10 mouse cellular contexts compared by ENCODE assay signal in the genomic region with DNA sequence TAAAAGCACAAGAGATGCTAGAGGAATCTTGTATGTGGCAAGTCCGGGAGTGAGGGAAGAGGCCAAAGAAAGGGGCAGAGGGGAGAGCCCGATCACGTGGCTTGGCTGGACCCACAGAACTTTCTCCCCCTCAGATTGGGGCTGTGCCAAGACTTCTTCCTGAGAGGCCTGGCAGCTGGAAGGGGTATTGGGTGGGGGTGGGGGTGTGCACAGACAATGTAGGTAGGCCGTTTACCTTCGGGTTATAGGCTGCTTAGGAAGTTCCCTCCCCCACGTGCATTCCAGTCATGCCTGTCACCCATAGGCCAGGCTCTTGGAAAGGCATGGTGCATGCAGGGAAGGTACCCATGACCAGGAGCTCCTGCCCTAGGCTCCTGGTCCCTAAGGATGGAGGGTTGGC. TPM values are rescaled to one million over a fixed set of nuclear protein-coding genes. Genes with fewer than 3 reads are reported as not detected.
DNase-seq lines count a peak whose midpoint lies in the region; ATAC-seq and TF ChIP-seq lines count a peak whose summit lies in the region.
"Had no signal": no experiment of that assay in that cellular context is flagged by ENCODE, and none has a peak within 500 bp of the region (broad histone marks: within the 10 kb centered on the region; RNA-seq: fewer than 3 reads in every experiment).

No protein-coding gene starts in this region.

- no peaks in the 10 kb centered on the region for H3K9me3 ChIP-seq in hindbrain, embryonic 13.5 days
- no peaks in the 10 kb centered on the region for H3K9me3 ChIP-seq in hindbrain, embryonic 16.5 days (ENCODE audit: control insufficient read depth, low read length)
- no peaks in the 10 kb centered on the region for H3K9me3 ChIP-seq in lung, embryonic 16.5 days (ENCODE audit: control insufficient read depth, low read length)

- H3K4me1 ChIP-seq in hindbrain, embryonic 13.5 days (replicated peaks), result peaks cover 30% of the 10 kb centered on the region
- peaks cover 11% of the 10 kb centered on the region for H3K4me1 ChIP-seq in hindbrain, embryonic 16.5 days (ENCODE audit: control insufficient read depth, insufficient read depth, low read depth, low read length)
- peaks cover 18% of the 10 kb centered on the region for H3K4me1 ChIP-seq in kidney, adult 2 months (ENCODE audit: control insufficient read depth, insufficient read depth, low read length)
- H3K4me1 ChIP-seq in lung, embryonic 16.5 days (replicated peaks; ENCODE audit: control insufficient read depth, insufficient read depth, low read length), result peaks cover 50% of the 10 kb centered on the region

- WGBS in hindbrain, embryonic 13.5 days, result 67% methylated on average over 6 of the region's 6 CpGs
- WGBS in hindbrain, embryonic 16.5 days, result 40% methylated on average over 6 of the region's 6 CpGs
- 7% methylated on average over 6 of the region's 6 CpGs for WGBS in kidney, adult 2 months
- 6% methylated on average over 6 of the region's 6 CpGs for WGBS in lung, embryonic 16.5 days

- no peak overlapping the region for H3K27ac ChIP-seq in hindbrain, embryonic 13.5 days
- no peak overlapping the region for H3K27ac ChIP-seq in hindbrain, embryonic 16.5 days (ENCODE audit: low read depth, low read length)
- H3K27ac ChIP-seq in kidney, adult 2 months (ENCODE audit: insufficient read depth, low read depth, low read length), result no peak overlapping the region
- H3K27ac ChIP-seq in lung, embryonic 16.5 days (ENCODE audit: low read length), result peak overlapping the region; percentile 82

- DNase-seq in adipocyte (ENCODE audit: low spot score), result peak; percentile 48
- peak; percentile 76 for DNase-seq in kidney, adult 2 months
- no peak for DNase-seq in gastrocnemius, adult 18-20 months (ENCODE audit: low spot score)
- DNase-seq in right cerebral cortex, postnatal 25 days, result no peak
- DNase-seq in layer of hippocampus, postnatal 14 days (ENCODE audit: low spot score in 2 of 2), result no peak
- DNase-seq: adrenal gland, postnatal 36 days had no signal

- ATAC-seq in hindbrain, embryonic 13.5 days (ENCODE audit: low FRiP score), result no peak
- no peak for ATAC-seq in hindbrain, embryonic 16.5 days
- ATAC-seq in lung, embryonic 16.5 days (ENCODE audit: low read depth), result peak; percentile 51

- TF ChIP-seq CTCF in kidney, adult 2 months (conservative IDR thresholded peaks at IDR 0.05; ENCODE audit: insufficient read depth, insufficient read length, low read depth, low read length), result no peak

- H3K4me2 ChIP-seq in hindbrain, embryonic 13.5 days, result no peak overlapping the region
- no peak overlapping the region for H3K4me2 ChIP-seq in hindbrain, embryonic 16.5 days (ENCODE audit: low read length)
- no peak overlapping the region for H3K4me2 ChIP-seq in lung, embryonic 16.5 days (ENCODE audit: low read depth, low read length)

- TF ChIP-seq POLR2A in kidney, adult 2 months (IDR thresholded peaks at IDR 0.05; ENCODE audit: low read depth, low read length), result no peak

- H3K4me3 ChIP-seq in hindbrain, embryonic 13.5 days, result no peak overlapping the region
- H3K4me3 ChIP-seq in hindbrain, embryonic 16.5 days (ENCODE audit: low read length), result no peak overlapping the region
- H3K4me3 ChIP-seq in kidney, adult 2 months (ENCODE audit: insufficient read depth, low read depth, low read length), result no peak overlapping the region
- no peak overlapping the region for H3K4me3 ChIP-seq in lung, embryonic 16.5 days (ENCODE audit: low read length)

- peaks cover 27% of the 10 kb centered on the region for H3K27me3 ChIP-seq in hindbrain, embryonic 13.5 days
- 0 out of 2 replicates have a peak, but pooled peaks cover 5% of the 10 kb centered on the region for H3K27me3 ChIP-seq in hindbrain, embryonic 16.5 days (replicated peaks; ENCODE audit: control insufficient read depth, insufficient read depth, low read length)
- H3K27me3 ChIP-seq in kidney, adult 2 months (replicated peaks; ENCODE audit: control insufficient read depth, insufficient read depth, low read length), result no peaks in the 10 kb centered on the region
- H3K27me3 ChIP-seq in lung, embryonic 16.5 days (ENCODE audit: control insufficient read depth, insufficient read depth, low read depth, low read length), result no peaks in the 10 kb centered on the region
- H3K27me3 ChIP-seq: CH12.LX had no signal

- H3K36me3 ChIP-seq in hindbrain, embryonic 13.5 days, result peaks cover 41% of the 10 kb centered on the region
- H3K36me3 ChIP-seq in hindbrain, embryonic 16.5 days (ENCODE audit: control insufficient read depth, insufficient read depth, low read length), result peaks cover 20% of the 10 kb centered on the region
- H3K36me3 ChIP-seq in kidney, adult 2 months (ENCODE audit: control insufficient read depth, insufficient read depth, low read length), result no peaks in the 10 kb centered on the region
- peaks cover 18% of the 10 kb centered on the region for H3K36me3 ChIP-seq in lung, embryonic 16.5 days (ENCODE audit: control insufficient read depth, insufficient read depth, low read length)

- H3K9ac ChIP-seq in hindbrain, embryonic 13.5 days, result 0 out of 2 replicates have a peak overlapping the region, but pooled peaks have one; percentile 43
- H3K9ac ChIP-seq in hindbrain, embryonic 16.5 days (ENCODE audit: low read depth, low read length), result no peak overlapping the region
- 0 out of 2 replicates have a peak overlapping the region, but pooled peaks have one; percentile 3 for H3K9ac ChIP-seq in lung, embryonic 16.5 days (ENCODE audit: low read length)

RNA-seq across cellular contexts. Expression of a gene that starts 13.5 kb away (rescaled TPM):
- 0.83 and 0.84 TPM in 2 replicates for polyA plus RNA-seq in hindbrain, embryonic 13.5 days (2015; fragmentation: Nextera tagmentation; extraction: Ambion mirVana)
- polyA plus RNA-seq in hindbrain, embryonic 16.5 days (2015; fragmentation: Nextera tagmentation; extraction: Ambion mirVana), result 1.1 and 1.2 TPM in 2 replicates
- polyA plus RNA-seq in kidney, adult 2 months (2012; rRNA removed), result 1.2 and 1.3 TPM in 2 replicates
- polyA plus RNA-seq in lung, embryonic 16.5 days (2015; fragmentation: Nextera tagmentation; extraction: Ambion mirVana), result 5.2 and 6.5 TPM in 2 replicates
- total RNA-seq in gastrocnemius, adult 18-20 months (2021), result 10 to 100 TPM in 1 of 2 experiments, 1 to 10 TPM in 1; 6.6 to 10.1 TPM
- total RNA-seq in layer of hippocampus, postnatal 14 days (2021), result 1 to 10 TPM; 1.7 to 2.0 TPM

RNA-seq across cellular contexts. Expression of a gene that starts 31.8 kb away (rescaled TPM):
- polyA plus RNA-seq in hindbrain, embryonic 13.5 days (2015; fragmentation: Nextera tagmentation; extraction: Ambion mirVana), result 34.5 and 35.5 TPM in 2 replicates
- 23.0 and 29.3 TPM in 2 replicates for polyA plus RNA-seq in hindbrain, embryonic 16.5 days (2015; fragmentation: Nextera tagmentation; extraction: Ambion mirVana)
- 24.6 and 28.7 TPM in 2 replicates for polyA plus RNA-seq in kidney, adult 2 months (2012; rRNA removed)
- polyA plus RNA-seq in lung, embryonic 16.5 days (2015; fragmentation: Nextera tagmentation; extraction: Ambion mirVana), result 20.1 and 22.4 TPM in 2 replicates
- 10 to 100 TPM; 15.8 to 20.4 TPM for total RNA-seq in gastrocnemius, adult 18-20 months (2021)
- total RNA-seq in layer of hippocampus, postnatal 14 days (2021), result 10 to 100 TPM; 18.5 to 22.3 TPM

RNA-seq across cellular contexts. Expression of a gene that starts 43.4 kb away (rescaled TPM):
- polyA plus RNA-seq in hindbrain, embryonic 13.5 days (2015; fragmentation: Nextera tagmentation; extraction: Ambion mirVana), result 37.7 and 39.2 TPM in 2 replicates
- 42.4 and 54.9 TPM in 2 replicates for polyA plus RNA-seq in hindbrain, embryonic 16.5 days (2015; fragmentation: Nextera tagmentation; extraction: Ambion mirVana)
- 69.0 and 81.0 TPM in 2 replicates for polyA plus RNA-seq in kidney, adult 2 months (2012; rRNA removed)
- polyA plus RNA-seq in lung, embryonic 16.5 days (2015; fragmentation: Nextera tagmentation; extraction: Ambion mirVana), result 71.1 and 78.2 TPM in 2 replicates
- total RNA-seq in gastrocnemius, adult 18-20 months (2021), result 10 to 100 TPM; 23.6 to 31.2 TPM
- 10 to 100 TPM; 47.4 to 49.2 TPM for total RNA-seq in layer of hippocampus, postnatal 14 days (2021)

Comparison
In these comparisons a context has a peak if more than half of its experiments do, and no peak if none do; other contexts are left out.
1. DNase-seq: peak in adipocyte (single experiment) and kidney, adult 2 months (single experiment); none in gastrocnemius, adult 18-20 months (single experiment), right cerebral cortex, postnatal 25 days (single experiment) and layer of hippocampus, postnatal 14 days (0 of 2).